Mouse (Mus musculus): ENCODE results near the gene Atp23. TPM values are rescaled to one million over a fixed set of nuclear protein-coding genes. Genes with fewer than 3 reads are reported as not detected.

Atp23 gene
- polyA plus RNA-seq, 1 experiment: 6.3 TPM

GRCm38 (mm10) chr10:126906811-126907210 is 5.7 kb upstream of the Atp23 start:
- no peak for TF ChIP-seq TCF12 (IDR thresholded peaks at IDR 0.05; ENCODE audit: insufficient read depth, poor library complexity, severe bottlenecking)
- TF ChIP-seq MYOD1 (IDR thresholded peaks at IDR 0.05; ENCODE audit: control insufficient read depth in 1 of 3, insufficient read length in 2 of 3, low read depth in 2 of 3): no peak
- TF ChIP-seq POLR2AphosphoS2 (IDR thresholded peaks at IDR 0.05; ENCODE audit: insufficient read length, low read depth): no peak
- TF ChIP-seq USF1 (IDR thresholded peaks at IDR 0.05; ENCODE audit: low read depth): no peak
- no peaks in the 10 kb centered on the region for H3K27me3 ChIP-seq (ENCODE audit: control insufficient read depth, insufficient read depth, insufficient read length)
- H3K79me2 ChIP-seq (ENCODE audit: control insufficient read depth, insufficient read depth): no peaks in the 10 kb centered on the region
- no peaks in the 10 kb centered on the region for H3K36me3 ChIP-seq (ENCODE audit: control insufficient read depth, insufficient read depth)
- no peak overlapping the region for H3ac ChIP-seq (ENCODE audit: control insufficient read depth, insufficient read length)
- no peak overlapping the region for H3K4me3 ChIP-seq
- H3K4me2 ChIP-seq (ENCODE audit: low read depth): no peak overlapping the region

GRCm38 (mm10) chr10:126905650-126906075 is 4.5 kb upstream of the Atp23 start:
- Histone ChIP-seq H3K4me2 (ENCODE audit: low read depth) (peak overlapping the region; percentile 69), H3K27me3 (ENCODE audit: control insufficient read depth, insufficient read depth, insufficient read length) (no peaks in the 10 kb centered on the region), H3K4me3 (peak overlapping the region; percentile 28), H3K79me2 (ENCODE audit: control insufficient read depth, insufficient read depth) (no peaks in the 10 kb centered on the region), H3ac (ENCODE audit: control insufficient read depth, insufficient read length) (no peak overlapping the region), H3K36me3 (ENCODE audit: control insufficient read depth, insufficient read depth) (no peaks in the 10 kb centered on the region)
- no peak for TF ChIP-seq TCF3 (IDR thresholded peaks at IDR 0.05; ENCODE audit: insufficient read length, low read depth)
- TF ChIP-seq TCF12 (IDR thresholded peaks at IDR 0.05; ENCODE audit: insufficient read depth, poor library complexity, severe bottlenecking): no peak
- TF ChIP-seq MAX (IDR thresholded peaks at IDR 0.05; ENCODE audit: low read depth): no peak
- no peak for TF ChIP-seq MYOG (IDR thresholded peaks at IDR 0.05; ENCODE audit: control insufficient read depth in 1 of 3, insufficient read depth in 1 of 3, insufficient read length in 2 of 3, low read depth in 2 of 3)
- TF ChIP-seq CEBPB (IDR thresholded peaks at IDR 0.05; ENCODE audit: insufficient read depth, poor library complexity, severe bottlenecking): peak; percentile 28; the same call in 1 of the 2 replicates
- no peak for TF ChIP-seq USF1 (IDR thresholded peaks at IDR 0.05; ENCODE audit: low read depth)
- peak; percentile 83 for TF ChIP-seq POLR2A (IDR thresholded peaks at IDR 0.05; ENCODE audit: insufficient read length, low read depth)
- TF ChIP-seq POLR2AphosphoS2 (IDR thresholded peaks at IDR 0.05; ENCODE audit: insufficient read length, low read depth): peak; percentile 86
- TF ChIP-seq E2F4 (IDR thresholded peaks at IDR 0.05; ENCODE audit: insufficient read depth): no peak
- TF ChIP-seq MYOD1 (IDR thresholded peaks at IDR 0.05; ENCODE audit: control insufficient read depth in 1 of 3, insufficient read length in 2 of 3, low read depth in 2 of 3): no peak
- no peak for TF ChIP-seq REST (IDR thresholded peaks at IDR 0.05; ENCODE audit: insufficient read depth, insufficient read length)
- TF ChIP-seq SRF (IDR thresholded peaks at IDR 0.05; ENCODE audit: control insufficient read depth, insufficient read length, low read depth): no peak

GRCm38 (mm10) chr10:126905086-126905485 is 3.9 kb upstream of the Atp23 start:
- Histone ChIP-seq H3K79me2 (ENCODE audit: control insufficient read depth, insufficient read depth) (no peaks in the 10 kb centered on the region), H3K27me3 (ENCODE audit: control insufficient read depth, insufficient read depth, insufficient read length) (no peaks in the 10 kb centered on the region), H3K4me3 (peak overlapping the region; percentile 28), H3K36me3 (ENCODE audit: control insufficient read depth, insufficient read depth) (no peaks in the 10 kb centered on the region), H3K4me2 (ENCODE audit: low read depth) (peak overlapping the region; percentile 69), H3ac (ENCODE audit: control insufficient read depth, insufficient read length) (no peak overlapping the region)
- no peak for TF ChIP-seq MYOG (IDR thresholded peaks at IDR 0.05; ENCODE audit: control insufficient read depth in 1 of 3, insufficient read depth in 1 of 3, insufficient read length in 2 of 3, low read depth in 2 of 3)
- TF ChIP-seq USF1 (IDR thresholded peaks at IDR 0.05; ENCODE audit: low read depth): no peak
- no peak for TF ChIP-seq SRF (IDR thresholded peaks at IDR 0.05; ENCODE audit: control insufficient read depth, insufficient read length, low read depth)
- no peak for TF ChIP-seq POLR2A (IDR thresholded peaks at IDR 0.05; ENCODE audit: insufficient read length, low read depth)

GRCm38 (mm10) chr10:126904221-126904620 is 3.1 kb upstream of the Atp23 start:
- Histone ChIP-seq H3K27me3 (ENCODE audit: control insufficient read depth, insufficient read depth, insufficient read length) (no peaks in the 10 kb centered on the region), H3K79me2 (ENCODE audit: control insufficient read depth, insufficient read depth) (no peaks in the 10 kb centered on the region), H3ac (ENCODE audit: control insufficient read depth, insufficient read length) (no peak overlapping the region), H3K4me3 (no peak overlapping the region), H3K36me3 (ENCODE audit: control insufficient read depth, insufficient read depth) (no peaks in the 10 kb centered on the region), H3K4me2 (ENCODE audit: low read depth) (no peak overlapping the region)
- TF ChIP-seq MYOD1 (IDR thresholded peaks at IDR 0.05; ENCODE audit: control insufficient read depth in 1 of 3, insufficient read length in 2 of 3, low read depth in 2 of 3) (no peak), POLR2AphosphoS2 (IDR thresholded peaks at IDR 0.05; ENCODE audit: insufficient read length, low read depth) (no peak), TCF12 (IDR thresholded peaks at IDR 0.05; ENCODE audit: insufficient read depth, poor library complexity, severe bottlenecking) (no peak), E2F4 (IDR thresholded peaks at IDR 0.05; ENCODE audit: insufficient read depth) (no peak), REST (IDR thresholded peaks at IDR 0.05; ENCODE audit: insufficient read depth, insufficient read length) (no peak), SRF (IDR thresholded peaks at IDR 0.05; ENCODE audit: control insufficient read depth, insufficient read length, low read depth) (no peak)

GRCm38 (mm10) chr10:126901488-126901843 is 311 bp upstream of the Atp23 start:
- peak overlapping the region; percentile 4 for H3ac ChIP-seq (ENCODE audit: control insufficient read depth, insufficient read length)
- H3K27me3 ChIP-seq (ENCODE audit: control insufficient read depth, insufficient read depth, insufficient read length): no peaks in the 10 kb centered on the region
- peak overlapping the region; percentile 28 for H3K4me3 ChIP-seq
- no peaks in the 10 kb centered on the region for H3K36me3 ChIP-seq (ENCODE audit: control insufficient read depth, insufficient read depth)
- no peak for TF ChIP-seq MYOD1 (IDR thresholded peaks at IDR 0.05; ENCODE audit: control insufficient read depth in 1 of 3, insufficient read length in 2 of 3, low read depth in 2 of 3)
- TF ChIP-seq TCF3 (IDR thresholded peaks at IDR 0.05; ENCODE audit: insufficient read length, low read depth): no peak
- no peak for TF ChIP-seq MAX (IDR thresholded peaks at IDR 0.05; ENCODE audit: low read depth)
- TF ChIP-seq POLR2AphosphoS2 (IDR thresholded peaks at IDR 0.05; ENCODE audit: insufficient read length, low read depth): no peak
- no peak for TF ChIP-seq REST (IDR thresholded peaks at IDR 0.05; ENCODE audit: insufficient read depth, insufficient read length)
- no peak for TF ChIP-seq MYOG (IDR thresholded peaks at IDR 0.05; ENCODE audit: control insufficient read depth in 1 of 3, insufficient read depth in 1 of 3, insufficient read length in 2 of 3, low read depth in 2 of 3)
- TF ChIP-seq USF1 (IDR thresholded peaks at IDR 0.05; ENCODE audit: low read depth): no peak
- no peak for TF ChIP-seq CEBPB (IDR thresholded peaks at IDR 0.05; ENCODE audit: insufficient read depth, poor library complexity, severe bottlenecking)
- TF ChIP-seq E2F4 (IDR thresholded peaks at IDR 0.05; ENCODE audit: insufficient read depth): no peak
- no peak for TF ChIP-seq SRF (IDR thresholded peaks at IDR 0.05; ENCODE audit: control insufficient read depth, insufficient read length, low read depth)
- H3K79me2 ChIP-seq (ENCODE audit: control insufficient read depth, insufficient read depth): no peaks in the 10 kb centered on the region
- H3K4me2 ChIP-seq (ENCODE audit: low read depth): peak overlapping the region; percentile 67

All from myocyte (in vitro differentiated cells).